In the genomic region with DNA sequence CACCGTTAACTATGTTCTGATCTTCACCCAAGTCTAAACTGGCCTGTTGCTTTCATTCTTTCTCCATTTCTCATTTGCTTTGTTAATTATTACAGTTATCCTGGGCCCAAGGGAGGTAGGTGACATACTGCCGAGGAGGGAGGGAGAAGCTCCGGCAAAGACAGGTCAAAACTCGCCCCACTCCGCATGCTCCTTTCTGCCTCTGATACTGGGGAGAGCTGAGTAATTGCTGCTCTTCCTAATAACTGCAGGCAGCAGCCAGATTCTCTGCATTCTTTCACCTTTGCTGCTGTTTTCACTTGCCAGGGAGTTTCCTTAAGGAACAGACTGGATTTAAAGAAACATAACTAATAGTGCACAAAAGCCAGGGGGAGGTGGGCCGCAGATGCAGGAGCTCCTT, we compare ENCODE assay signal across 15 mouse cellular contexts. TPM values are rescaled to one million over a fixed set of nuclear protein-coding genes. Genes with fewer than 3 reads are reported as not detected.
A peak's percentile ranks its signal among the peaks of the same experiment; 100 is the strongest.
DNase-seq lines count a peak whose midpoint lies in the region; ATAC-seq and TF ChIP-seq lines count a peak whose summit lies in the region.
"Had no signal": no experiment of that assay in that cellular context is flagged by ENCODE, and none has a peak within 500 bp of the region (broad histone marks: within the 10 kb centered on the region; RNA-seq: fewer than 3 reads in every experiment).

No protein-coding gene starts in this region.

- H3K27me3 ChIP-seq in neural tube, embryonic 15.5 days (replicated peaks) = no peaks in the 10 kb centered on the region
- no peaks in the 10 kb centered on the region for H3K27me3 ChIP-seq in midbrain, embryonic 10.5 days (ENCODE audit: low read depth, poor library complexity, severe bottlenecking)
- H3K27me3 ChIP-seq: liver, embryonic 15.5 days; midbrain, embryonic 13.5 days had no signal

- H3K4me3 ChIP-seq in neural tube, embryonic 15.5 days (replicated peaks) = no peak overlapping the region
- H3K4me3 ChIP-seq in midbrain, embryonic 10.5 days = no peak overlapping the region
- H3K4me3 ChIP-seq: erythroblast, embryonic 14.5 days; liver, embryonic 15.5 days; midbrain, embryonic 13.5 days had no signal

- TF ChIP-seq POLR2A in brain, embryonic 14.5 days (IDR thresholded peaks at IDR 0.05; ENCODE audit: borderline replicate concordance, extremely low read depth, insufficient read depth, insufficient read length, poor library complexity, severe bottlenecking) = no peak

- ATAC-seq in neural tube, embryonic 15.5 days (ENCODE audit: low FRiP score) = no peak
- ATAC-seq: hindbrain, postnatal 0 days; midbrain, embryonic 13.5 days had no signal

- no peak for TF ChIP-seq CTCF in brain, embryonic 14.5 days (IDR thresholded peaks at IDR 0.05; ENCODE audit: borderline replicate concordance, extremely low read depth, insufficient read depth, insufficient read length)

- H3K27ac ChIP-seq in neural tube, embryonic 15.5 days (replicated peaks) = no peak overlapping the region
- H3K27ac ChIP-seq in midbrain, embryonic 10.5 days (replicated peaks) = no peak overlapping the region
- H3K27ac ChIP-seq: hindbrain, postnatal 0 days; liver, embryonic 15.5 days; midbrain, embryonic 13.5 days had no signal

- H3K36me3 ChIP-seq in neural tube, embryonic 15.5 days = no peaks in the 10 kb centered on the region
- peaks cover 15% of the 10 kb centered on the region for H3K36me3 ChIP-seq in midbrain, embryonic 10.5 days
- H3K36me3 ChIP-seq: liver, embryonic 15.5 days; midbrain, embryonic 13.5 days had no signal

- peak; percentile 19 for DNase-seq in embryo, embryonic 10.5 days (ENCODE audit: low spot score)
- DNase-seq in embryo, embryonic 11 days = no peak
- DNase-seq in brain, embryonic 14.5 days (ENCODE audit: low read depth) = peak; percentile 30
- DNase-seq in kidney, adult 18-20 months = peak; percentile 43
- DNase-seq in kidney, postnatal 36 days = peak; percentile 51 to 66
- no peak for DNase-seq in midbrain, embryonic 10.5 days (ENCODE audit: low spot score)
- DNase-seq in left cerebral cortex, adult 18-20 months (ENCODE audit: low spot score in 2 of 2) = no peak
- DNase-seq: cerebellum, adult 8-10 months; right cerebral cortex, postnatal 4 days; thymus, postnatal 4 days had no signal

- no peak overlapping the region for H3K9ac ChIP-seq in neural tube, embryonic 15.5 days (replicated peaks)
- H3K9ac ChIP-seq: liver, embryonic 15.5 days; midbrain, embryonic 13.5 days had no signal

- H3K4me1 ChIP-seq in neural tube, embryonic 15.5 days = peaks cover 18% of the 10 kb centered on the region
- peaks cover 7% of the 10 kb centered on the region; the same call in 1 of the 2 replicates for H3K4me1 ChIP-seq in midbrain, embryonic 10.5 days
- H3K4me1 ChIP-seq: liver, embryonic 15.5 days had no signal

- 51% methylated on average over 6 of the region's 6 CpGs for WGBS in neural tube, embryonic 15.5 days
- WGBS in midbrain, embryonic 10.5 days = 72% methylated on average over 6 of the region's 6 CpGs

- no peaks in the 10 kb centered on the region for H3K9me3 ChIP-seq in neural tube, embryonic 15.5 days (replicated peaks)
- no peaks in the 10 kb centered on the region for H3K9me3 ChIP-seq in midbrain, embryonic 10.5 days (replicated peaks)
- H3K9me3 ChIP-seq: liver, embryonic 15.5 days; midbrain, embryonic 13.5 days had no signal

- no peak overlapping the region for H3K4me2 ChIP-seq in neural tube, embryonic 15.5 days
- H3K4me2 ChIP-seq: liver, embryonic 15.5 days; midbrain, embryonic 13.5 days had no signal

RNA-seq across cellular contexts. Expression of gene Crim1, which starts 13.1 kb away (rescaled TPM):
- 23.2 and 39.5 TPM in 2 replicates for polyA plus RNA-seq in brain, embryonic 14.5 days (2012; rRNA removed)
- 15.8 and 17.4 TPM in 2 replicates for polyA plus RNA-seq in neural tube, embryonic 15.5 days (2015; fragmentation: Nextera tagmentation; extraction: Ambion mirVana)
- 2.8 and 4.9 TPM in 2 replicates for polyA plus RNA-seq in midbrain, embryonic 10.5 days (2016; fragmentation: Nextera tagmentation; extraction: Ambion mirVana)
- 10 to 100 TPM; 80.3 to 88.5 TPM for total RNA-seq in left cerebral cortex, adult 18-20 months (2021)

Comparison
In these comparisons a context has a peak if more than half of its experiments do, and no peak if none do; other contexts are left out.
1. DNase-seq: peak in embryo, embryonic 10.5 days (single experiment), brain, embryonic 14.5 days (single experiment), kidney, adult 18-20 months (single experiment) and kidney, postnatal 36 days (2 of 2); none in embryo, embryonic 11 days (single experiment), midbrain, embryonic 10.5 days (single experiment) and left cerebral cortex, adult 18-20 months (0 of 2).